Mouse (Mus musculus) frontal cortex, postnatal 14 days (tissue): ENCODE measurements around the gene Kdm4b.

Experiments
- DNase-seq, 2 experiments: peaks; one replicate each; pipeline ENCODE4 v3.0.0; 2022; ENCODE audit warnings: low spot score in 2 of 2

Kdm4b gene

DNA sequence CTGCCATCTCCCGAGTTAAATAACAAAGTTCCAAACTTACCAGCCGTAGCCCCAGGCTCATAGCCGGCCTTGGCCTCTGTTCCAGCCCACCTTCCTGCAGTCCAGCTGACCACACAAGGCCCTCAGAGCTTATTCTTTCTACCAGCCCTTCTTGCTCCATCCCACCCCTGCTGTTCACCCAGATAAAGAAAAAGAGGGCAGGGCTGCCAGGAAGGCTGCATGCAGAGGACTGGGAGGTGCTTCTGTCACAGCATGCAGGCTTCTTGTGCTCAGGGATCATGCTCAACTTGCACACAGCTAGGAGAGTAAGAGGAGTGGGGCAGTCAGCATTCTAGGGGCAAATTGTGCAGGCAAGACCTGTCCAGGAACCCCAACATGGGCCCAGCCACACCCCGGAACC lies 22.3 kb downstream of the Kdm4b start:
- DNase-seq: no peak

DNA sequence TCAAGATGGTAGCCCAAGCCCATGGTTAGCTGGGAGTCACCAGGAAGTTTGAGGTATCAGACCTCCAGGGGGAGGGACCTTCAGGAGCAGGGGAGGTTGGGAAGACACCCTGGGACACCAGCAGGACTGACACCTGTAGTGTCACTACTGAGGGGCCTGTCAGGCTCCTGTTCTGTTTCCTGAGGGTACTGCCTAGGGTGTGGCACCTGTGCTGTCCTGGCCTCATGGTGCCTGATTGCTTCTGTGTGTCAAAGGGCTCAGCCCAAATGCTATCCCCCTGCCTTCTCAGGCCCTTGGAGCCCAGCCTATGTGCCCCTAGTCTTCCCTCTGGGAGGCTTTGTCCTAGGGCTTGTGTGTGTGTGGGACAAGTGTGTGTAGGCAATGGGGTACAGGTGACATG lies 22.7 kb downstream of the Kdm4b start:
- no peak for DNase-seq

DNA sequence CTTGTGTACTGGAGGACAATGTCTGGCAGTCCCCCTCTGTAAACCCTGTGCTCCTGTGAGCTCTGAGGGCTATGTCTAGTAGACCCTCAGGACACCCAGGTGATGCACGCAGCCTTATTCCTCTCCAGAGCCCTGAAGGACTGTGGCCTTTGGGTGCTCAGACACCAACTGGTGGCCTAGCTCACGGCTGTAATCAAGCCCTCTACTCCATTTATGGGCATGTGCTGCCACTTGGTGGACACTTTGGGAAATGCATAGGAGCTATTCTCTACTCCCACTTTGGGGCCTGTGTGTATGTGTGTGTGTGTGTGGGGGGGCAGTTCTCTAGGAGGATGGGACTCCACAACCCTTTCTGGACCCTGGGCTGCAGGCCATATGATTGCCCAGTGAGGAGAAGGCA lies 24.8 kb downstream of the Kdm4b start:
- peak; percentile 47 to 79 for DNase-seq

DNA sequence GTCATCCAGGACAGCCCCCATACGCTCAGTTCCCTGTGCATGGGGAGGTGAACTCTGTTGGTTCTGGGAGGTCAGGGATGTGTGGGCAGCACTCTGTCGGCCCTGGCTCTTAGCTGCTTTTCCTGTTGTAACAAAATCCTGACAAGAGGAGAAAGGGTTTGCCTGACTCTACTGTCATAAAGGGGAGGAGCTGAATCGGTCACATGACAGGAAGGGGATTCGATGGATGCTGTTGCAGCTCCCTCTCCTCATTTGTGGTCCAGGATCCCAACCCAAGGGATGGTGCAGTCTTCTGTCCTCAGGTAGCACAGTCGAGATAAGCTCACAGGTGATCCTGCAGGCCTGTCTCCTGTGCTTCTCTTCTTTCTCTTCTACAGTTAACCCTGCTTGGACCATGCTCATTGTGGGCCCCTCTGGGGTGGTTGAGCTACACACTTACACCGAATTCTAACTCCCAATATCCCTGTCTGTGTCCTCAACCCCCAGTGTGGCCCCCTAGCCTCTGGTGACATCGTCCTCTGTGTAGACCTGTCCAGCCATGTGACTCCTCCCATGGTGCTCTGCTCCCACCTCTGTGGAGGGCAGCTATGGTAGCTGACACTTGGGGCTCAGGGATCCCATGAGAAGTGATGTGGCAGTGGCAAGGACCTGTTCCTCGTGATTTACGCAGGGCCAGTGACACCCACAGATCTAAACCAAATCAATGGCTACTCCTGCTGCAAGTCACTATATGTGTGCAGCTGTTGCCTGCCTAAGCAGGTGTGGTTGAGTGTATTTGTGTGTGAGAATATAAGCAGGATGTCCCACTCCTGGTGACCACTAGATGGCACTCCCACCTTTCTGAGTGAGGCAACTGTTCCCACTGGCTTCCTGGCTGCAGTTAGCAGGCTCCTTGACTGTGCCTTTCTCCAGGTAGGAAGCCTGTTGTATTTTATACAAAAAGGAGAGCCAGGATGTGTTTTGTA lies 31.3 kb downstream of the Kdm4b start:
- peak; percentile 56 to 74 for DNase-seq

DNA sequence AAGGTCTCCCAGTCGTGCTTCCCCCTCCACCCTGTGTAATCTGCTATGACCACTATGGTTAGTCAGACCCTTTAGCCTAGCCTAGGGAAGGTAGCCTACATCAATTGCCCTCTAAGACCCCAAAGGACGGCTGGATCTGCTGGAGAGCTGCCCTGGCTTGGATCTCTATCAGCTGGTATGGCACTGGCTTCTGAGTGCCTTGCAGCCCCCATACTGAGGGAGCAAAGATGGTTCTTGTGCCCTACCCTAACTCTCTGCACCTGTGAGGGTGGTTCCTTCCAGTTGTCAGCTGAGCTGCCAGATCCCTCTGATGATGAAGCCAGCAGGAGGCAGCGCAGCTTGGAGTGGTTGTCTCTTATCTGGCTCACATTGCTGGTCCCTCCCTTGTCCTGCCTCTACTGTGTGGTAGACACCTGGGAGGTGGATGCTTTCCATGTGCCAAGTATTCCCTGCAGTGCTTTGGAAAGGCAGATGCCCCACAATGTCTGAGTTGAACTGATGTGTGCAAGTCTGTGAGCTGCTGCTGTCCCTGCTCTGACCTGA lies 33.4 kb downstream of the Kdm4b start:
- DNase-seq: no peak

DNA sequence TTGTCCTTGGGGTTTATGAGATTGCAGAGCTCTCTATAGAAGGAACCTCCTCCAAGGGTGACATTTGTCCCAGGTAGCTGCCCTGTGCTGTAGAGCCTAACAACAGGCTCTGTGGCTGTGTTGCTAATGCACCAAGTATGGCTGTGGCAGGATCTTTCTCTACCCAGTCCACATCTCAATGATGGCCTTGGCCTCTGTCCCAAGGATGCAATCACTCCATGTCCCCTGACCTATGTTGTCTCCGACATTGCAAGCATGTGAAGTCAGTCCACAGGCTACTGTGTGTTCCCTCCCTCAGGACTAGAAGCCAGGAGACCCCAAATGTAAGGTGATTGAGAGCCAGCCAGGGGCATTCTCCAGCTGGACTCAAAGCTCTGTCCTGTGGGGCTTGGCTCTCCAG lies 34.0 kb downstream of the Kdm4b start:
- DNase-seq: no peak

DNA sequence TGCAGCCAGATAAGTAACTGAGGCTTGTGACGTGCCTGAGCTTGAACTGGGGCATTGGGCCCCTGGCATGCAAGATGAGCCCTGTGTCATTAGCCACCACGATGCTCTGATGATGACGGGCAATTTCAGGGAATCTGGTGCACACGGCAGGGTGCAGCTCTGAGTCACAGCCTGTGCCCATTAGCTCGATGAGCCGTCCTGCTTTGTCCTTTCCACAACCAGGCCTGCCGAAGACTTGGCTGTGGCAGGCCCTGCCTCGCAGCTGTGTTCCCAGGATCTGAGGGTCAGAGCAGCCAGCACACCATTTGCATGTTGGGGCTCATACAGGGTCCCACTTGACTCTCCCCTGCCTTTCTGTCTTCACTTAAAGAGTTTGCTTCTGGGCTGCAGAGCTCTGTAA lies 34.6 kb downstream of the Kdm4b start:
- DNase-seq: no peak

DNA sequence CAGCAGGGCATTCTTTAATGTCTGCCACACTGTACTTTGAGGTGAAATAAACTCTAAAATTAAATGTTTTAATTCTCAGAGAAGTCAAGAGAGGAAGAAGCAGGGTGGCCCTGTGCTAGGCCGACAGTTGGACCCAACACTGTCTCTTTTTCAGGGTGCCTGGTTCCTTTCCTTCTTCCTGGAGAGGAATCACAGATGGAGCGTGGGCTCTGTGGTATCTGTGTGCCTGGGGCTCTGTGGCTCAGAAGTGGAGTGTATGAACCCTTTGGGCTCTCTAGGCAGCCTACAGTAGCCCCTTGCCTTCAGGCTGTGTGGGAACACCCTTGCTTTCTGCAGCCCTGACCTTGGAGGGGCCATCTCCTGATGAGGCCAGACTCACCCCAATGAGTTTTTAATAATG lies 35.7 kb downstream of the Kdm4b start:
- DNase-seq: no peak

DNA sequence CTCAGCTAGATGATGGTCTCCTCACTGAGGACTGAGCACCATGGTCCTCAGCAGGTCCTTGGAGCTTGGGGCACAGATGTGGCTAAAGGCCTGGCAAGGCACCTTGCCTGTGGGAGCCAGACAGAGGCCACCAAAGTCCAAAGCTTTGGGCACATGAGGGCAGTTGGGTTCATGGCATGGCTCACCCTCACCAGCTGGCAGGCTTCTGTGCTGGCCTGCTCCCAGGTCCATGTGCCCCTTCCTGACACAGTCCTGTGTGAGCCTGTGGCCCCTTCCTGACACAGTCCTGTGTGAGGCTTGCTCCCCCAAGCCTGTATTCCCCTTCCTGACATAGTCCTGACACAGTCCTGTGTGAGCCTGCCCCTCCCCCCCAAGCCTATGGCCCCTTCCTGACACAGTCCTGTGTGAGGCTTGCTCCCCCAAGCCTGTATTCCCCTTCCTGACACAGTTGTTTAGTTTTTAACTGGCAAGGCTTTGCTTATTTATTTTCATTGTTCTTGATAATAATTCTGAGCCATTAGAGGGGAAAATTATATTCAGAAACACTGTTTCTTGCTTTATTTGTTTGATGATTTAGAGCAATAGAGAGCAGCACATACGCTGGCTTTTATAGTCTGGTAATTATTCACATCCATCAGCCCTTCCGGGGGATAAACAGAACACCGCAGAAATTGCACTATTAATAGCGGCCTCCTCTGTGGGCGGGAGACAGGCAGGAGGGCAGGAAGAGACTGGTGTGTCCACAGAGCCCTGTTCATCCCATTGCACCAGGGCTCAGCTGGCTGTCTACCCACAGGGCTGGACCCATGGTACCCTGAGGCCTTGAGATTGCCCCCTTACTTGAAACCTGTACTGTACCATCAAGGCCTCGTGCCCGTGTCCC lies 40.2 kb downstream of the Kdm4b start:
- DNase-seq: no peak

DNA sequence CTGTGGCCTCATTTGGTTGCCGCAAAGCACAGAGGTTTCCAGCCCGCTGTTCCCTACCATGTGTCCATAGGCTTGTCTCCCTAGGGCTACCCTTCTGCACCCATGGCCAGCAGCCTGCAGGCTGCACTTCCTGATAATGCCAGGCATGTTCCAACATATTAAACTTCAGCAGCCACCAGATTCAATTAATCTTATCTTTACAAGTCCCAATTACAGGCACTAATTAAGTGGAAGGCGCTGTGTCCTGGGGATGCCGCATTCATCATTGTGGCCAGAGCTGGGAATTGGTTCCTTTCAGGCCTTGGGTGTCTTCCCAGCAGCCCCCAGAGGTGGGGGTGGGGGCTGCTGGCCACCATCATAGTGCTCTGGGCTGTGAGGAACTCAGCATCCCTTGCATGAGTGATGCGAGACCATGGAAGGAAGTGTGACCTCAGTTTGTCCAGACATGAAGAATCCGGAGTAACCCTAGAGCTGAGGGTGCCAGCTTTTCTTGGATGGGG lies 42.5 kb downstream of the Kdm4b start:
- DNase-seq: no peak

DNA sequence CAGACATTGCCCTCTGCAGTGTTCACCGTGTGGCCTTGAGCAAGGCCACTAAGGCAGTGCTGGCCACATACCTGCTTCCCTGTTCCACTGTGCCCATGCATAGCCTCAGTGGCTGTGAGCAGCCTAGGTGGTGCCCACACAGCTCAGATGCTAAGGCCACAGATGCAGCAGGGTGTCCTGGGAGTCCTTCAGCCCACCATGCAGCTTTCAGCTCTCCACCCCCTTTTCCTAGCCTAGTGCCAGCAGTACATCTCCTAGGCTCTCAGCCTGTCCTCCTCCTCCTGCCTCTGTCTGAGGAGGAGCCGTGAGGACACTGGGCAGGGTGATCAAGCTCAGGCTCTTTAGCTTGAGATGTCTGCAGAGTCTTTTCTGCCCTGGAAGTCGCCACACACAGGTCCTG lies 44.2 kb downstream of the Kdm4b start:
- no peak for DNase-seq

DNA sequence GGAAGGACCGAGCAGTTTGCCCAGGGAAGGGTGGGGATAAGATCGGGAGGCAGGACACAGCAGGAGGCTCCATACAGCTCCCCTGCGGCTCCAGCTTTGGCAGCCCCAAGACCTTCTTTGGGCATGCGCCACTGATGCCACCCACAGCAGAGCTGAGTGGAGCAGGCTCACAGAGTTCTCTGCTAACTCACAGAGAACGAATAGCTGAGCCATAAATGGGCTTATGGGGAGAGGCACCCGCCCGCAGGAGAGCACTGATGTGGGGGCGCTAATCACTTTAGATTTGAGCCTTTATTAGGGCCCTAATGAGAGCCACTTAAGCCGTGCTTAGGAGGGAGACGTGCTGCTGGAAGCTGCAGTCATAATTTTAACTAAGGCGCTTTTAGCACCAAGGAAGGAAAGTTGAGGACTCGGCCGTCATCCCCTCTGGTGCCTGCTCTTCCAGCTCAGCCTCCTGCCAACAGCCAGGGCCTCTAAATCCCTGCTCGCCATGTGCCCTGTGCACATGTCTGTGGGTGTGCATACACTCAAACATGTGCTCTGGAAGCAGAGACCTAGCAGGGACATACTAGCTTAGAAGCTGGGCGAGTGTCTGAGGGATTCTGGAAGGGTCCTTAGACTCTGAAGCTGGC lies 45.3 kb downstream of the Kdm4b start:
- DNase-seq: peak; percentile 60 to 64

DNA sequence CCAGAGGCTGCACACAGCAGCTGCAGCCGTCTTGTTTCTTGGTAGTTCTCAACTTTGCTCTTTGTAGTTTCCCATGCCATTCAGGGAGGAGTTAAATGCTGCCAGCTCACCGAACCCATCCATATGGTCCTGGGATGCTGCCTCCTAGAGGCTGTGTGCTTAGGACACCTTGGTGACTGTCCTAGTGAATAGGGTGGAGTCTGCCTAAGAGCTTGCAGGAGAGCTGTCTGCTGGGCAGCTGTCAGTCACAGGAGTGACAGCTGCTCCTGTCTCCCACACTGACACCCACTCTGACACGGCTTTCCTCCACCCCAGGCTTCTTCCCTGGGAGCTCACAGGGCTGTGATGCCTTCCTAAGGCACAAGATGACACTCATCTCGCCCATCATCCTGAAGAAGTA lies 46.2 kb downstream of the Kdm4b start:
- DNase-seq: no peak

DNA sequence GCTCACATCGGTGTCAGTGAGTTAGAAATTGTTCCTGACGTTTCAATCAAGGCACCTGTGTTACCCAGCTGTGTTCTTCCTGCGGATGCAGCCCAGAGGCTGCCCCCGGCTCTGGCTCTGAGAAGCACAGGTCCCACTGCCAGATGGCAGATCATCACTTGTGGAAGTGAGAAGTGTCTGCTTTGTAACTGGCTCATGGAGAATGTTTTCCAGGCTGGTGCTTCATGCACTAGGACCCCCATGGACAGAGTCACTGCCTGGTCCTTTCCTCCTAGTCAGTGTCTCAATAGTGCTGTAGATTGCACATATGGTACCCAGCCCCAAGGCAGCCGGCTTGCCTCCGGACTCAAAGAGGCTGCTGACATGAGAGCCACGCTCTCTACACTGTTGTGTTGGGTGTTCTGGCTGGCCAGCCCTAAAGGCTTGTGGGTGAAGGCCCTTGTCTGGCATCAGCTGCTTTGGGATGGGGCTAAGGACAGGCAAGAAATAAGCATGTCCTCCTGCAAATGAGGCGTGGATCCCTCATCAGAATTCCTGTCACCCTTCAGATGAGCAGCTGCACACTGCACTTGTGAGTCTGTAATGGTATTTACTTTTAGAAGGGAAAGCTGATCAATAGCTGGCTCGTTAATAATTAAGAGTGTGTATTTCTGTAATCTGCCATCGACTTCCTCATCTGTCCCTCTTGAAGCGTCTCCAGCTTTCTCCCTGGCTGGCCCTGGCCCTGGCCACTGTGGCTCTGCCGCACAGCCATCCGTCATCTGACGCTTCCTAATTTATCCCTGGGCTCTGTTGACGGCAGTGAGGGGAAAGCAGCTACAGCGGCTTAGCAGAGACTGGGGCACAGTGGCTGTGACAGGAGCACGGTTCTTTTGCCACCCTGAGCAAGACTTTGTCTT lies 47.5 kb downstream of the Kdm4b start:
- no peak for DNase-seq

DNA sequence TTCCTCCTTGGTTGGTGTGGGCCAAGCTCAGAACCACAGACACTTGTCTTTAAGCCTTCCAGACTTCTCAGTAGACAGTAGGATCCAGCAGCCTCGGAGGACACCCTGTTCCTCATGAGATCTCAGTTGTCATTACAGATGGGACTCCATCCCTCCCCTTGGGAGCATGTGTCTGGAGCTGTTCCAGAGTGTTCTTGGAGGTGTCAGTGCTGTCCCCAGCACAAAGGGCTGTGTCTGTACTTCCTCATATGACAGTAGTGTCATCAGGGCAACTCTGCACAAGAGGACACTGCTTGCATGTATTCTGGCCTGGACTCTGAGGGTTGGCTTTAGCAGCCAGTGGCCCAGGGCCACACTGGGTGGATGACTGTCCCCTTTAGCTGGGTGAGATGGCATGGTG lies 49.0 kb downstream of the Kdm4b start:
- DNase-seq: no peak

DNA sequence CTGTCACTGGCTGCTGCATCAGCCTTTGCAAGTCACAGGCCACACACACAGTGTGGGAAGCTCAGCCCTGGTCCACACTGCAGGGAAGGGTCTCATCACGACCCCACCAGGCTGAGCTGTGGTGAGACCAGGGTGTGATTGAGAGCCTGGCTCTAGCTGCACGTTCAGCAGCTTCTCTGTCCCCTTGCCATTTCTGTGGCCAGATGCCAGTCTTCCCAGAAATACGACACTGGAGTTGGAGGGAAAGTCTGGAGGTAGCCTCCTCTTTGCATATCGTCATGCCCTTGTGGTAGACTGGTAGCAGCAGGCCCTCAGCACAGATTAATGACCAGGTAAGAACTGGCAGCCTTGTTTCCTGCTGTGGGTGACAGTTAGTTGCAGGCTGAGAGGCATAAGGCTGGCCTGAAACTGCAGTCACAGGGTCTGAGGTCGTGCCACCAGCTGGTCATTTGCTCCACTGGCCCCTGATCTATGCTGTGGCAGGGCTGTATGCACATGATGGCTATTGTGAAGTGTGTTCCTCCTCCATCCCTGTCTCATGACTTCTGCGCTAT lies 53.5 kb downstream of the Kdm4b start:
- DNase-seq: no peak

DNA sequence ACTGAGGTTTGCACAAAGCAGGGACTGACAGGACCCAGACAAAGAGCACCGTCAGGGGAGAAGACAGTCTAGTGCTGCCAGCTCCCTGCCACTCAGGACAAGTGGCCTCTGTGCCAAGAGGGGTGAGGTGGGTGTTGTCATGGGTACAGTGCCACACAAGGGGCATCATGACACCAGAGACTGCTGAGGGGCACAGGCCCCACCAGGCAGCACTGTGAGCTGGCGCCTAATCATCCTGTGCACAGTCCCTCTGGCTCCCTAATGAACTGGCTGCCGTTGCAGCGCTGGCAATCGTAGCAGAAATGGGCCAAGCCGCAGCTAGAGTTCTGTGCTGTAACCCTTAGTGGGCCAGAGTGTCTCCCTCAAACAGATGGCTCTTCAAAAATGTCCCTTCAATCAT lies 54.4 kb downstream of the Kdm4b start:
- no peak for DNase-seq

DNA sequence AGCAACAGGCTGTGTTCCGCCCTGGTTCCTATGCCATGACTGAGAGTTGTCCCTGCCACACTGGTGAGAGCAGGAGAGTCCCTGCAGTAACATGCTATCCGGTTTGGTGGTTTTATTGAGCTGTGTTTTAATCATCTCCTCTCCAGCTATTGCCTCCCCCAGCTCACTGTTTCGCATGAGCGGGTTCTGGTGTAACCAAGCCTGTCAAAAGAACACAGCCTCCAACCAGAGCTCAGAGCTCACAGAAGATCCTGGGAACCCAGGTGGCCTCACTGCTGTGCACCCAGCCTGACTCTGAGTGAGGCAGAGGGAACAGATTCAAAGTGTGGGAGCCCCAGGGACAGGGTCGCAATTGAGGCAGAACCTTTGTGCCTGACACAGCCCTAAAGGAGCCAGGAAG lies 55.3 kb downstream of the Kdm4b start:
- DNase-seq: no peak

DNA sequence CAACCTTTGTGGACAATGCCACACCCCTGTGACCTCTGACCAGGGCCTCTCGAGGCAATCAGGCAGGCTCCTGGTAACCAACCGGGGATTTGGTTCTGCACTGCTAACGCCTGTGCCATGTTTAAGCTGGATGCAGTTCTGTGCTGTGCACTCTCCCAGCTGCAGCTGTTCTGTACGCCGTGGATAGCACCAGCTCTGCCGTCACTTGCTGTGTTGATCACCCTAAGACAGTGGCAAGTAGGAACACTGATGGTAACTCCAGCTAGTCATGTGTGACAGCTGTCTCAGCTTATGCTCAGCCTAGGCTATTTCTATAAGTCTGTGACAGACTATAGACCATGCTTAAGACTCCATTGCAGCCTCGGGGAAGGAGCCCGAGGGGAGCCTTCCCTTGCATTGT lies 57.1 kb downstream of the Kdm4b start:
- DNase-seq: no peak

DNA sequence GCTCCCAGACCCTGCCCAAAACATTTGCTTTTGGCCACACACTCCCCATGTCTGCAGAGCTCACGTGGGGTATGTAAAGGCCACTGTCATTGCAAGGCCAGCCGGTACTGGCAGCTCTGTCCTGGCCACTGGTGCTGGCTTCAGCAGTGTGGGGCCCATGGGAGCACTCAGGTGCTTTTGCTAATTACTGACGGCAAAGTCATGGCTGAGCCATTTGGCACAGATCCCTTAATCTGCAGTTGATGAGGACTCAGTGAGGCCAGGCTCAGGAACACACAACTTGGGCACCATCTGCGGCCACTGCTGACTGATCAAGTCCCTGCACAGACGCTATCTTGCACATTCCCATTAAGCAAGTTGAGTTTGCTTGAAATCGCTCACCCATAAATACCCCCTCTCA lies 59.0 kb downstream of the Kdm4b start:
- DNase-seq: no peak

DNA sequence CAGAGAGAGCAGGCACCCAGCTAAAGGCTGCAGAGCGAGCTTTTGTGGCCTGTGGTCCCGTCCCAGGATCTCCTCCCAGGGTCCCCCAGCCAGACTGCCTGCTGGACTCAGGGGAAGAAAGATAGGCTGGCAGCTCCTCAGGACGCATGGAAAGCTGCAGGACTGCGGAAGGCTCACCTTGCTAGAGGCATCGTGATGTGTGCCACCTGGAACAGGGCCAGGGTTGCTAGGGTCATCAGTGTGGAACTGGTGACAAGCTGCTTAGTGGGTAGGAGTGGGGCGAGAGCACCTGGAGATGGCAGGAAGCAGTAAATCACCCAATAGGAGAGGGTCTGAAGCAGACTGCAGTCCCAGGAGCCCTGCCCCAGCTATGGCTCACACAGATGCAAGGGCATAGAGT lies 61.8 kb downstream of the Kdm4b start:
- no peak for DNase-seq
